1 mouse cellular context compared by ENCODE assay signal in the genomic region with DNA sequence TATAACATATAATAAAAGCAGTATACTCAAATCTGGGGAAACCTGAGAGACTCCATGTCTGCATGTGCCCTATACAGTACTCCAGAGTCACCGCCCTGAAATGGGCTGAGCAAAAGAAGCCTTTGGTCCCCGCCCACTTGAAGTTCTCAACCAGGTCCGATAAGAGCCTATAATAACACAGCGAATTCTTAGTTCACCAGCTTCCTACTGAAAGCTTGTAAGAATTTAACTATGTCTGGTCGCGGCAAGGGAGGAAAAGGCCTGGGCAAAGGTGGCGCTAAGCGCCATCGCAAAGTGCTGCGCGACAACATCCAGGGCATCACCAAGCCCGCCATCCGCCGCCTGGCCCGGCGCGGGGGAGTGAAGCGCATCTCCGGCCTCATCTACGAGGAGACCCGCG.
TF ChIP-seq lines count a peak whose summit lies in the region.

A gene (plus strand): TSS at position 224 of the 400 bp plus-strand sequence.

TF ChIP-seq in CH12.LX, 34 proteins besides CTCF, POLR2A, EP300 and RAD21 (continued from another document):
- TF ChIP-seq ZKSCAN1 (IDR thresholded peaks at IDR 0.05; ENCODE audit: borderline replicate concordance, low read depth, low read length) (no peak), IRF4 (IDR thresholded peaks at IDR 0.05; ENCODE audit: low read depth, low read length) (no peak; the same call in 1 of the 2 replicates), ZC3H11A (IDR thresholded peaks at IDR 0.05; ENCODE audit: low read depth, low read length) (no peak), ZNF384 (IDR thresholded peaks at IDR 0.05; ENCODE audit: low read depth, low read length) (no peak), MYC (IDR thresholded peaks at IDR 0.05; ENCODE audit: low read depth, low read length) (peak; percentile 26; the same call in 1 of the 2 replicates), POLR2AphosphoS2 (IDR thresholded peaks at IDR 0.05; ENCODE audit: low read depth, low read length) (peak; percentile 98), MAZ (IDR thresholded peaks at IDR 0.05; ENCODE audit: low read depth, low read length) (no peak), USF2 (conservative IDR thresholded peaks at IDR 0.05; ENCODE audit: low read depth, low read length) (no peak), PAX5 (IDR thresholded peaks at IDR 0.05; ENCODE audit: low read length) (no peak), E2F4 (IDR thresholded peaks at IDR 0.05; ENCODE audit: insufficient replicate concordance, low read depth, low read length) (peak; percentile 82; the same call in 1 of the 2 replicates), MAX (IDR thresholded peaks at IDR 0.05; ENCODE audit: low read length) (no peak), MAFK (IDR thresholded peaks at IDR 0.05; ENCODE audit: insufficient replicate concordance, low read length) (no peak), KAT2A (IDR thresholded peaks at IDR 0.05; ENCODE audit: insufficient replicate concordance, low read length) (no peak), MXI1 (IDR thresholded peaks at IDR 0.05; ENCODE audit: low read depth, low read length) (no peak; the same call in 1 of the 2 replicates), UBTF (IDR thresholded peaks at IDR 0.05; ENCODE audit: low read depth, low read length) (no peak; the same call in none of the 2 replicates), ELF1 (IDR thresholded peaks at IDR 0.05; ENCODE audit: low read depth, low read length) (no peak), JUND (conservative IDR thresholded peaks at IDR 0.05; ENCODE audit: low read depth, low read length) (no peak), ZMIZ1 (IDR thresholded peaks at IDR 0.05; ENCODE audit: low read depth, low read length) (peak; percentile 99), SMC3 (IDR thresholded peaks at IDR 0.05; ENCODE audit: low read depth, low read length) (no peak), RCOR1 (conservative IDR thresholded peaks at IDR 0.05; ENCODE audit: low read depth, low read length) (peak; percentile 92), GABPA (IDR thresholded peaks at IDR 0.05; ENCODE audit: insufficient replicate concordance, low read depth, low read length) (no peak), JUN (IDR thresholded peaks at IDR 0.05; ENCODE audit: insufficient read depth, low read depth, low read length) (no peak), CHD1 (IDR thresholded peaks at IDR 0.05; ENCODE audit: low read depth, low read length) (no peak), MEF2A (IDR thresholded peaks at IDR 0.05; ENCODE audit: borderline replicate concordance, low read depth, low read length) (peak; percentile 15; the same call in 1 of the 2 replicates), TCF12 (IDR thresholded peaks at IDR 0.05; ENCODE audit: low read depth, low read length) (peak; percentile 89), USF1 (IDR thresholded peaks at IDR 0.05; ENCODE audit: low read depth, low read length) (no peak), CHD2 (IDR thresholded peaks at IDR 0.05; ENCODE audit: low read length) (no peak), NELFE (IDR thresholded peaks at IDR 0.05; ENCODE audit: low read depth, low read length) (peak; percentile 100)
